Mouse (Mus musculus) 416B (cell line): Measurements from ENCODE around the gene Noxred1.
A peak's percentile ranks its signal among the peaks of the same experiment; 100 is the strongest.
"Not testable (repeated sequence)": the region's sequence is repeated elsewhere in the genome, so short reads cannot be mapped to it uniquely, and the experiment has no call there.

Experiments used
- DNase-seq: peaks from one replicate; pipeline ENCODE4 v3.0.0; 2011; ENCODE audit warnings: low read depth

Noxred1 gene

DNA sequence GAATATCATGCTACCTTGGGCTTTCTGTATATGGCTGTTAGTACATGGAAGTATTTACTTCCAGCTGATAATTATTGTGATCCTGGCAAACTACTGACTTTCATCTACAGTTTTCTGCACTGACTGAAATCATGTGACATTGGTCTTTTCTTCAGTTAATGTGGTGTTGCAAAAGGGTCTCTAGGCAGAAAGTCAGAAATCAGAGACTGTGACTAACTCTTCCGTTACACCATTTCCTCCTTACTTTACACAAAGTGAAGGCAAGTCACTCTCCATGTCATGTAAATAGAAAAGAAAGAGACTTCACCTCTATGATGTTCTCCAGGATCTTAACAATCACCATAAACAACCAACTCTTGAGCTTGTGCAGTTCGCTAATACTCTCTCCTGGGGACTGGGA lies 8.9 kb downstream of the Noxred1 start:
- peak; percentile 76 for DNase-seq

DNA sequence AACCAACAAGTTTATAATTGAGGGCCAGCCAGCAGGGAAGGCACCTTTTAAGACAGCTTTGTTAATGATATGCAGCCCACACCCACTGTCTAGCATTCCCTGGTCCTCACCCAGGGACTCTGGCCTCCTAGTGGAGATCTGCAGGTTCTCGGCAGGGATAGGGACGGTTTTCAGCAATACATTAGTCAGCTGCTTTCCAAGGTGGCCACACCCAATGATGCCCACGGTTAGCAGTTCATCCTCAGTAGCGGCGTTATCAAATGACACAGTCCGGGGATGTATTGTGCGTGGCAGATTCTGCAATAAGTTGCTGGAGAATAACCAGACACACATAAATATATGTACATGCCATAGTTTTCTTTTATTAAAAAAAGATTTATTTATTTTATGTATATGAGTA lies 11.7 kb downstream of the Noxred1 start:
- no peak for DNase-seq

DNA sequence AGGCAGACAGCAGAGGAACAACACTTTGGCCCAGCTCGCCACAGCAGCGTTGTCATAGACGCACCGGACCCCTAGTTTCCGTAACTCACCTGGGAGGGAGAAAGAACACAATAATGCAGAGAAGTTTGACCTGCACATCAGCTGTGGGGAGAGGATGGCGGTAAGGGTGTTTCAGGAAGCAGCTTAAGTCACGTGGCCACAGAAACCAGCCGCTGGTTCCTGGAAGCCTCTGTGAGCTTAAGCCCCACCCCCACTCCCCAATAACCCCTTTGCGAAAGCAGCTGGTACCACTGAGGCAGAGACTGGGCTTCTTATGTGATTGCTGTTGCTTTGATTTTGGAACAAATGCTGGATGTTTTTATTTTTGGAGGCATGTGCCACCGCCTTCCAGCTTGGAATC lies 13.6 kb downstream of the Noxred1 start:
- peak; percentile 33 for DNase-seq

DNA sequence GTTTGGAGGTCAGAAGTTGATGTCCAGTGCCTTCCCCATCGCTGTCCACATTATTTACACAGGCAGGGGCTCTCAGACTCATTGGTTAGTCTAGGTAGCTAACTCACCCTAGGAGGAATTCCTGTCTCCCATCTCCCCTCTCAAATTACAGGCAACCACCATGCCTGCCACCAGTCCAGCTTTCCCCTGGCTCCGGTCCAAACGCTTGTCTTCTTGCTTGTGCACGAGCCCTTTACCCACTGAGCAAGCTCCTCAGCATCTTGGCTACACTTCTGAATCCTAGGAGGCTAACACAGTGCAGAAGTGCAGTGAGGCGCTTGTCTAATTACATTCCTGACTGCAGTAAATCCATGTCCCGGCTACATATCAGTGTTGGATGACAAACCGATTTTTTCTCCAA lies 19.2 kb downstream of the Noxred1 start:
- DNase-seq, result peak; percentile 79

DNA sequence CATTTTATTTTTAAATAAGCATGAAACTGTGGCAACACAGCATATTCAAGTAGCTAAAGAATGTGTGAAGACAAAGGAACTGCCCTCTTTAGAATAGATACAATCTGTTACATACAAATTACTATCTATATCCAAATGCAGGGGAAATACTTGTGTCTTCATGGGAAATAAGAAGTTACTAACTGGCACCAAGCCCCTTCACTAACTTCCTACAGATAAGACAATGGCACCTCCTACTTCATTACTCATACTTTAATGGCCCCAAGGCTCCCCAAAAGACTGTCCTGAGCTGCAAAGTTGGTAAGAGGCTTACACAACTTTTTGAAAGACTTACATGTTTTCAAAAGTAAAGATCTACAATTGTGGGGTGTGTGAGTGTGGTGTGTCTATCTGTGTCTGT lies 20.9 kb downstream of the Noxred1 start:
- DNase-seq, result peak; percentile 84

DNA sequence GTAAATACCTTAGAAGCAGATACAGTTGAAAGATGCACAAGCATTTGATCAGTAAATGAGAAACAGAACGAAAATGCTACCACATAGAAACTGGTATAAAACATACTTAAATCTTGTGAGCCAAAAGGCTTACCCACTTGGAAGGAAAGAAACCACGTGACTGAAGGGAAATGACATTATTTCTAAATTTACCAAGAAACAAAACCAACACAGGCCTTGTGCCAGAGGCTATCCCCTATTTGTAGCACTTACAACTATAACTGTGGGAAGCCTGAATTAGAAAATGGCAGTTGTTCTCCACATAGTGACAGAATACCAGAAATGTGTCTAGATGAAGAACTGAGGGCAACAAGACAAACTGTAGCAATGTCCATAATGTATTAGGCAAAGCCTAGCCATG lies 22.5 kb downstream of the Noxred1 start:
- peak; percentile 60 for DNase-seq

DNA sequence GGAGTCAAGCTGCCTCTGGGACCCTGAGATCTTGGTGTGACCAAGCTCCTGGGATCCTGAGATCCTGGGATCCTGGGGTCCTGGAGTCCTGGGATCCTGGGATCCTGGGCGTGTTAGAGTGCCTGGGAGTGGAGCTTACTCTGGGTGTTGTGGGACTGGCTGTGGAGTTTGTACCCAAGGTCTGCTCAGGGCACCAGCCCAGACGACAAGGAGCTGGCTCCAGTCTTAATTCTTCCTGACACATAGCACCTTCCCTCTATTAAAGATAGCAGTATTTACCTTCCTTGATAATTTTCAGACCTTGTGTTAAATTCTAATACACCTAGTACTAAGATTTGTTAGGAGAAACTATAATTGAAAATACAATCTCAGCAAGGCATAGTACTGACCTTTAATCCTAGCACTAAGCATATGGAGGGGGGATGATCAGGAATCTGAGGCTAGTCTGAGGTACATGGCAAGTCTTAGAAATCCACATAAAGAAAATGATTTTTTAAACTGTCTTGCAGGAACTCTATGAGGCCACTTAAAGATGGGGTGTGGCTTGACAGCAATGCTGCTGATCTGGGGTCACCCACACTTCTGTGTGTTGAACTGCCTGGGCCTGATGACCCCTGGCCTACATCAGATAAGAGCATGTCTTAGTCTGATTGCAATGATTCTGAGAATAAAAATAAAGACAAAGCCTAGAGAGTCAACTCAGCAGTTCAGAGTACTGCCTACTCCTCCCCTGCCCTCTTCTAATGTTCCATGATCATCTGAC lies 25.5 kb downstream of the Noxred1 start:
- DNase-seq, result no peak

DNA sequence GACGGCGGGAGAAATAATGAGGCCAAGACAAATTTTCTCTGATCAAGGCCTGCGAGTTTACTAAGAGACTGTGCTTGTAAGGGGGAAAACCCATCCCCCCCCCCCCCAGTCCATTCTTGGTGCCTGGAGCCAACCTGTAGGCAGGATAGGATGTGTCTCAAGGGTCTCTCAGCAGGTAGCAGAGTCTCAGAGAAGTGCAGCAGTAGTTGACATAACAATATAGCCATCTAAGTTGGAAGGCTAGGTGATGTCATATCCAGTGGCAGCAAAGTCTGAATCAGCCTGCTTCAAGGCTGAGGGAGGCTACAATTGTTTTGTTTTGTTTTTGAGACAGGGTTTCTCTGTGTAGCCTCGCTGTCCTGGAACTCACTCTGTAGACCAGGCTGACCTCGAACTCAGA lies 32.7 kb downstream of the Noxred1 start:
- DNase-seq, result not testable (repeated sequence)

DNA sequence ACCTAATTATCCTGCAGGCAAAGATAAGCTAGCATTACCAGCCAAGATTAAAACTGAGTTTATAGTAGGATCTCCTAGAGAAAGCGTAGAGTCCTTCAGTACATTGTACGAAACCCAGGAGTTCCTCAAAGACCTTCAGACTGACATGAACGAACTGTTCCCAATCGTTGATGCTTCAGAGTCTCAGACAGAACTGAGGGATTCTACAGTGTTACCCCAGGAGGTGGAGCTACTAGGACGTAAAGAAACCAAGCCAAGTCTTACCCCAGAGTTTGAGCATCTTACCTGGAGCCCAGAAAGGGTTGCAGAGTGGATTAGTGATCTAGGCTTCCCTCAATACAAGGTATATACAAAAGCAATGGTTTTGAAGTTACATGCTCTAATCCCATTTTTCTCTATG lies 36.8 kb downstream of the Noxred1 start:
- peak; percentile 57 for DNase-seq

DNA sequence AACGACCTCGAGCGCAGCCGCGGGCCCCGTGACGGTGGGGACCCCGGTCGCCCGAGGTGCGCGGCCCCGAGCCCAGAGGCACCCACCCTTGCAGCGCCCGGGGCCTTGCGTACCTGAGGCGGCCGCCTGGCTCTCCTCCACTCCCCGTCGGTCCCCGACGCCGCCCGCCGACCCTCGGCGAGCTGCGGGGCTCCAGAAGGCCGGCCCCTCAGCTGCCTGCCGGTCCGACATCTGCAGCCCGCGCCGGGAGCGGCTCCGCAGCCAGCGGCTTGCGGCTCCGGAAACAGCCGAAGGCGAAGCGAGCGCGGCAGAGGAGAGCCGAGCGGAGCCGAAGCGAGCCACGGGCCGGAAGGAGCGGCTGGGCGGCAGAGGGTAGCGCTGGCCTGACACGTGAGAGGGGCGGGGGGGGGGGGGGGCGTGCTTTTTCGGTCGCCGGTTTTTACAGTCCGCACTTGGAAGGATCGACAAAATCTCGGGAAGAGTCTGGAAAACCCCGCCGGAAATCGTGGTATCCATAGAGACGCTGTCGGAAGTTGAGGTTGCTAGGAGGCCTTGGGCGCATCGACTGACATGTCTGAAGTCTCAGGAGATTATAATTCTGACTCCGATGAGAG lies 38.5 kb downstream of the Noxred1 start, which contains the start of gene Tmed8:
TSS of gene Tmed8 (minus strand) at position 482 of the 614 bp plus-strand sequence.
- DNase-seq, result peak; percentile 77

DNA sequence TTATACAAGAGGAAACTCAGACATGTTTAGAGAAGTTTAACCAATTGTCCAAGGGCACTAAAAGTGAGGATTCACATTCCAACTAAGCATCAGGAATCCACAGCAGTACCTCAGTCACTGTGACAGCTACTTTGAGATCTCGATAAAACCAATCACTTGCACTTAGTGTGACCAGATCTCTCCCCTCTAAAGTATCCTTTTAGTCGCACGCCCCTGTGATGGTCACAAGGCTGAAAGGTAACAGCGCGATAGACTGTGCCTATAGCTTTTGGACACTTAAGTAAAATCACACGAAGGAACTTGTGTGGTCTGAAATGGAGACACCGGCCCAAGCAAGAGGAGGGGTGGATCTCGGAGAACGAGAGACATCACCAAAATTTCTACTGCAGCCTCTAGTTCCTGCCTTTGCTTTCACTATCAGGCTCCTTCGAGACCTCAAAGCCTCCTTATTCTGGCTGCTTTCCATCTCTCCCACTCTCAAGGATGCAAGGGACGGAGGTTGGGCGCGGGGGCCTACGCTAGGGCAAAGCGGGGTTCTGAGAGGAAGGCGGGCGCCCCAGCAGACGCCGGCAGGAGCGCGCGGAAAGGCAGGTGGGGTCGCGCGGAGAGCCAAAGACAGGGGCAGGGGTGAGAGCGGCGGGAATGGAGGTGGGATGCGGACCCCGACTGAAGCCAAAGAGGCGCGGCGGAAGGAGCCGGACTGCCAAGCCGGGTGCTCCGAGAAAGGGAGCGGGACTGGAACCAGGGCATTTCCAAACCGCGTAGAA lies 39.1 kb downstream of the Noxred1 start, which contains the start of gene Samd15:
TSS of gene Samd15 (plus strand) at position 518 of the 767 bp plus-strand sequence.
- DNase-seq, result peak; percentile 54

DNA sequence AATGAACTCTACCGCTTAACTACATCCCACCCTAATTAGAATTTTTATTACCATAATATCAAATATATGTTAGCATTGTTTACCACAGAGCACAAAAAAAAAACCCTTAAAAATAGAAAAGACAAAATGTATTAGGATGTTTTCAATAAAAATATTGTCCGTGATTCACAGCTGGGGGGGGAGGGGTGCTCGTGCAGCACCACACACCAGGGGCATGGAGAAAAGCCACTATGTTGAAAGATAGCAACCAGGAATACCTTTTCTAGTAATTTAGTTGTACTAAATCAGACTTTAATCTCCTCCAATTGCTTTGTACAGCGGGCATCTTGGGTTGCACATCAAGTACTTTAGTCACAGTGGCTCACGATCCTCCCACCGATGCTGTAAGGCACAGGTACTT lies 39.7 kb downstream of the Noxred1 start:
- DNase-seq, result no peak

DNA sequence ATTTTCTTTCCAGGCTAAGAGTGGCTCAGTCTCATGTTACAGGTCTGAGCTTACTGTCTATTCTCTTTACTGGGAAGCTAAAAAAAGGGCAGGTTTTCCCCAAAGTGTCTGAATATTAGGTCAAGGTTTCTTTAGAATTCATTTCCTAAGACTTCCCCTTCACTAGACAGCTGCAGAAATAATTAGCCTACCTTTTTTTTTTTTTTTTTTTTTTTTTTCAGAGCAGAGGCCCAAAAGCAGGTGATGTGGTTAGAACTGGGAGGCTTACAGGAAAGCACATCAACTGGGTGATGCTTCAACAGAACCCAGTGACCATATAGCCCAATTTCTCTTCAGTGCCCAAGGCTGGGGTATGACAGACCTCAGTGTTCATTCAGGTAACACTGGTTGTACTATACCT lies 42.2 kb downstream of the Noxred1 start:
- no peak for DNase-seq

DNA sequence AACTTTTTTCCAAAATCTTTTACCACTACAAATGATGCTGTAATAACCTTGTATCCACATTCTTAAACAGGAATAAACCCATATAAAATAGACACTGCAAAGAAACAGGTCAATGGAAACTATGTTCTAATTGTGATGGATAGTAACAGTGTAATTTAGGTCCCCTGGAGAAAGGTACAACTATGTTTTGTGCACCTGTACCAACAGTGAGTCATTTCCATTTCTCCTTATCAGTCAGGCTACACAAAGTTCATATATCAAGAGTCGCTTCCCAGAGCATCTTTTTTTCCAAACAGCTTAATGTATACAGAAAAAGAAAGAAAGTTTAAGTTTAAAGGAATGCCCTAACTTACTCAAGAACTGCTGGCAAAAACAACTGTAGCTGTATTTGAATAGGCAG lies 43.5 kb downstream of the Noxred1 start:
- DNase-seq, result no peak

DNA sequence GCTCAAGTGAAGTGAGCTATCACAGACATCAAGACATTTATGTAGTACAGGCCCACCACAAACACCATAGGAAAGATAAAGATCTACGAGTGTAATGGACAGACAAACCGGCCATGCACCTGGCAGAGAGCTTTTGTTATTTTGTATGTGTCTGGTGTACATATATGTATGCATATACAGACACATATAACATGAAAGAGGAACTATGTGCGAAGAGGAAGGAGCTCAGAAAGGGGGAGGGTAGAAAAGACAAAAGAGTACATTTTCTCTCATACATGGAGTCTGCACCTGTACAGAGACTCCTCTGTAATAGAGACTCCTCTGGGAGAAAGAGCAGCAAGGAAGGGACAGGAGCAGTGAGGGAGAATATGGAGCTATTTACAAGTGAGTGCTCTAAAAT lies 45.5 kb downstream of the Noxred1 start:
- DNase-seq, result no peak

DNA sequence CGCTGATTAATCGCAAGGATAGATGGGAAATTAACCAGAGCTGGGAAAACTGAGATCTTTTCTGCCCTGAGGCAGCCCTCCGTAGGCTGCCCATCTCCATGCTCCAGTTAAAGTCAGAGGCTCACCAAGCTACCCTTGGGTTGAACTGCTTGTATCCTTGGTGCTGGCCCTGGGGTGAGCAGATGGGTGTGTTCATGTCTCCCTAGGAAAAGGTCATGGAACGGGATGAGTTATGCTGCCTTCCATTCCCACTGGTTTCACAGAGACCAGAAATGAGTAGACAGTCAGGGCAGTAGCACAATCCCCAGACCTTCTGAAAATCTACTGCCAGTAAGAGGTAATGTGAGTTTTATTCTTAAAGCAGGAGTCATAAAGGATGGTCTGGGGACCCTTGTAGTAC lies 60.9 kb downstream of the Noxred1 start:
- no peak for DNase-seq

DNA sequence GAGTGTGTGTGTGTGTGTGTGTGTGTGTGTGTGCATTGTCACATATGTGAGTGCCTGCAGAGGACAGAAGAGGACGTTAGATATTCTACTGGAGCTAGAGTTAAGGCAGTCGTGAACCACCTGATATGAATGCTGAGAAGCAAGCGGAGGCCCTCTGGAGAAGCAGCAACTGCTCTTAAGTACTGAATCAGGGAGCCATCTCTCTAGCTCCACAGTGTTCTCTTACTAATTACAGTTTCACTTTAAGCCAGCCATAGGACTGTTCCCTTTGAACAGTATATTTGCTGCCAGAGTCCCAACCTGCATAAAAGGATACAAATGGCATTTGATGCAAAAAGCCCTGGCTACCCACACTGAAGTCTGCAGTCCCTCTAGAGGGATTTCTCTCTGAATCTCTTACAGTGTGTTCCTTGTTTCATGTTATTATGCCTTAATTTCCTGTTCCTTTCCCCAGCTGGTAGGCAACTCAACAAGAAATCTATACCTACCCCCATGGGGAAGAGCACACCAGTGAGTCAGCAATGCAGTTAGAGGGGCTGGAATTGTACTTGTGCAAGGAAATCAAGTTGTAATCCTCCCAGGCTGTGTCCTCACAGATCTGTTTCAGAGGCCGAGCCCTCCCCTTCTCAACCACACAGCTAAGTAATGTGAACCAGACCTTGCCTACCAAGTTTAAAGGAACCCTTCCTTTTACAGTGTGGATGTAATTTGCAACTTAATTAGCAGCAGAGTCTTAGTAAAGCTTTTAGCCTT lies 63.2 kb downstream of the Noxred1 start:
- DNase-seq, result peak; percentile 80
